10 mouse cellular contexts compared by ENCODE assay signal in genomic region chr8:71572077-71572476, GRCm38 (mm10). TPM values are rescaled to one million over a fixed set of nuclear protein-coding genes. Genes with fewer than 3 reads are reported as not detected.
DNase-seq lines count a peak whose midpoint lies in the region; ATAC-seq and TF ChIP-seq lines count a peak whose summit lies in the region.
"Had no signal": no experiment of that assay in that cellular context is flagged by ENCODE, and none has a peak within 500 bp of the region (broad histone marks: within the 10 kb centered on the region; RNA-seq: fewer than 3 reads in every experiment).

No protein-coding gene starts in this region.

- no peak overlapping the region for H3K27ac ChIP-seq in intestine, postnatal 0 days (ENCODE audit: low read depth, low read length)
- no peak overlapping the region for H3K27ac ChIP-seq in intestine, embryonic 15.5 days
- H3K27ac ChIP-seq in testis, adult 2 months (ENCODE audit: control insufficient read depth, insufficient read depth, low read depth, low read length) = no peak overlapping the region

- TF ChIP-seq CTCF in intestine, postnatal 0 days (IDR thresholded peaks at IDR 0.05; ENCODE audit: low read depth) = peak; percentile 19; the same call in 1 of the 2 replicates
- TF ChIP-seq CTCF in testis, adult 2 months (IDR thresholded peaks at IDR 0.05; ENCODE audit: control insufficient read depth, insufficient read depth, insufficient replicate concordance, low read depth, low read length) = no peak

- H3K9ac ChIP-seq in intestine, postnatal 0 days (ENCODE audit: low read depth, low read length) = no peak overlapping the region
- no peak overlapping the region for H3K9ac ChIP-seq in intestine, embryonic 15.5 days

- no peaks in the 10 kb centered on the region for H3K27me3 ChIP-seq in intestine, postnatal 0 days (replicated peaks; ENCODE audit: control insufficient read depth, insufficient read depth, low read length)
- no peaks in the 10 kb centered on the region for H3K27me3 ChIP-seq in intestine, embryonic 15.5 days (replicated peaks)
- no peaks in the 10 kb centered on the region for H3K27me3 ChIP-seq in testis, adult 2 months (ENCODE audit: control insufficient read depth, insufficient read depth, low read length)

- no peaks in the 10 kb centered on the region for H3K36me3 ChIP-seq in intestine, postnatal 0 days (ENCODE audit: control insufficient read depth, insufficient read depth)
- H3K36me3 ChIP-seq in intestine, embryonic 15.5 days = no peaks in the 10 kb centered on the region
- no peaks in the 10 kb centered on the region for H3K36me3 ChIP-seq in testis, adult 2 months (ENCODE audit: control insufficient read depth, insufficient read depth, low read length)

- TF ChIP-seq POLR2A in testis, adult 2 months (IDR thresholded peaks at IDR 0.05; ENCODE audit: control insufficient read depth, low read depth, low read length) = no peak

- 84% methylated on average over 2 of the region's 2 CpGs for WGBS in intestine, postnatal 0 days
- 96% methylated on average over 2 of the region's 2 CpGs for WGBS in intestine, embryonic 15.5 days

- H3K4me2 ChIP-seq in intestine, postnatal 0 days (replicated peaks; ENCODE audit: low read depth) = no peak overlapping the region
- no peak overlapping the region for H3K4me2 ChIP-seq in intestine, embryonic 15.5 days (replicated peaks)

- peak; percentile 31 to 36 for DNase-seq in cerebellum, adult 18-20 months
- DNase-seq in cerebellum, adult 11-12 months = no peak
- DNase-seq in testis, postnatal 10 days (ENCODE audit: low spot score) = no peak
- no peak for DNase-seq in right cerebral cortex, postnatal 10 days (ENCODE audit: low spot score in 2 of 2)
- DNase-seq: lung, adult 2 months; thymus, adult 18-20 months had no signal

- H3K4me1 ChIP-seq in intestine, postnatal 0 days (replicated peaks; ENCODE audit: control insufficient read depth, insufficient read depth, low read length) = peaks cover 2% of the 10 kb centered on the region
- H3K4me1 ChIP-seq in intestine, embryonic 15.5 days (replicated peaks) = peaks cover 18% of the 10 kb centered on the region
- peaks cover 27% of the 10 kb centered on the region for H3K4me1 ChIP-seq in testis, adult 2 months (ENCODE audit: control insufficient read depth, insufficient read depth, low read length)

- no peak overlapping the region for H3K4me3 ChIP-seq in intestine, postnatal 0 days (ENCODE audit: low read depth, low read length)
- H3K4me3 ChIP-seq in intestine, embryonic 15.5 days (replicated peaks) = no peak overlapping the region
- H3K4me3 ChIP-seq in testis, adult 2 months (ENCODE audit: control insufficient read depth, low read depth, low read length) = peak overlapping the region; percentile 21; the same call in 1 of the 2 replicates

- no peak for ATAC-seq in intestine, postnatal 0 days
- no peak for ATAC-seq in intestine, embryonic 15.5 days
- no peak for ATAC-seq in inflammation-experienced regulatory T-cells, adult 6 months

- no peaks in the 10 kb centered on the region for H3K9me3 ChIP-seq in intestine, postnatal 0 days (ENCODE audit: control insufficient read depth)
- H3K9me3 ChIP-seq in intestine, embryonic 15.5 days = no peaks in the 10 kb centered on the region

RNA-seq across cellular contexts. Expression of gene Slc27a1, which starts 3.4 kb away (rescaled TPM):
- 14.5 and 14.9 TPM in 2 replicates for polyA plus RNA-seq in intestine, postnatal 0 days (2015; fragmentation: Nextera tagmentation; extraction: Ambion mirVana)
- 23.3 and 25.1 TPM in 2 replicates for polyA plus RNA-seq in intestine, embryonic 15.5 days (2015; fragmentation: Nextera tagmentation; extraction: Ambion mirVana)
- polyA plus RNA-seq in testis, adult 2 months (2012; rRNA removed) = 72.5 and 82.1 TPM in 2 replicates
- 1 to 10 TPM; 4.5 to 8.6 (median 5.8) TPM for polyA plus RNA-seq in inflammation-experienced regulatory T-cells, adult 6 months (2017; shearing (Covaris generic))

RNA-seq across cellular contexts. Expression of gene Nxnl1, which starts 5.7 kb away (rescaled TPM):
- not detected in 2 replicates for polyA plus RNA-seq in intestine, postnatal 0 days (2015; fragmentation: Nextera tagmentation; extraction: Ambion mirVana)
- 0.06 TPM in 1 of 2 replicates, not detected in the other for polyA plus RNA-seq in intestine, embryonic 15.5 days (2015; fragmentation: Nextera tagmentation; extraction: Ambion mirVana)
- 0.29 and 0.47 TPM in 2 replicates for polyA plus RNA-seq in testis, adult 2 months (2012; rRNA removed)
- polyA plus RNA-seq in inflammation-experienced regulatory T-cells, adult 6 months (2017; shearing (Covaris generic)) = under 1 TPM in 1 of 3 experiments, not detected in 2; 0.13 TPM
- polyA plus RNA-seq: lung, adult 2 months had no signal

RNA-seq across cellular contexts. Expression of gene Tmem221, which starts 13.4 kb away (rescaled TPM):
- 0.66 and 0.90 TPM in 2 replicates for polyA plus RNA-seq in intestine, postnatal 0 days (2015; fragmentation: Nextera tagmentation; extraction: Ambion mirVana)
- polyA plus RNA-seq in intestine, embryonic 15.5 days (2015; fragmentation: Nextera tagmentation; extraction: Ambion mirVana) = 2.1 and 2.8 TPM in 2 replicates
- polyA plus RNA-seq in testis, adult 2 months (2012; rRNA removed) = 0.86 and 0.88 TPM in 2 replicates
- polyA plus RNA-seq in inflammation-experienced regulatory T-cells, adult 6 months (2017; shearing (Covaris generic)) = 1 to 10 TPM in 1 of 3 experiments, under 1 TPM in 1, not detected in 1; 0.97 to 2.1 TPM

RNA-seq across cellular contexts. Expression of gene Pgls, which starts 19.9 kb away (rescaled TPM):
- polyA plus RNA-seq in intestine, postnatal 0 days (2015; fragmentation: Nextera tagmentation; extraction: Ambion mirVana) = 152 and 154 TPM in 2 replicates
- polyA plus RNA-seq in intestine, embryonic 15.5 days (2015; fragmentation: Nextera tagmentation; extraction: Ambion mirVana) = 241 and 243 TPM in 2 replicates
- 88.4 and 93.6 TPM in 2 replicates for polyA plus RNA-seq in testis, adult 2 months (2012; rRNA removed)
- polyA plus RNA-seq in inflammation-experienced regulatory T-cells, adult 6 months (2017; shearing (Covaris generic)) = 10 to 100 TPM; 52.1 to 61.7 (median 60.1) TPM

RNA-seq across cellular contexts. Expression of gene Fam129c, which starts 25.4 kb away (rescaled TPM):
- 0.47 and 0.77 TPM in 2 replicates for polyA plus RNA-seq in intestine, postnatal 0 days (2015; fragmentation: Nextera tagmentation; extraction: Ambion mirVana)
- 2.9 and 3.6 TPM in 2 replicates for polyA plus RNA-seq in intestine, embryonic 15.5 days (2015; fragmentation: Nextera tagmentation; extraction: Ambion mirVana)
- polyA plus RNA-seq in testis, adult 2 months (2012; rRNA removed) = 2.2 and 3.9 TPM in 2 replicates
- polyA plus RNA-seq in inflammation-experienced regulatory T-cells, adult 6 months (2017; shearing (Covaris generic)) = 1 to 10 TPM; 1.5 to 2.0 (median 1.7) TPM

Comparison
In these comparisons a context has a peak if more than half of its experiments do, and no peak if none do; other contexts are left out.
1. DNase-seq: peak in cerebellum, adult 18-20 months (2 of 2); none in cerebellum, adult 11-12 months (single experiment), testis, postnatal 10 days (single experiment) and right cerebral cortex, postnatal 10 days (0 of 2).